Mouse (Mus musculus): Measurements from ENCODE around the gene Hspb7.

GRCm38 (mm10) chr4:141464722-141465121 lies 44.1 kb downstream of the Hspb7 start:
- TF ChIP-seq POLR2A (IDR thresholded peaks at IDR 0.05; ENCODE audit: extremely low read depth, insufficient read depth, low read length) = no peak
- no peak for TF ChIP-seq CTCF (IDR thresholded peaks at IDR 0.05; ENCODE audit: extremely low read depth, insufficient read depth, low read length)
